Mouse (Mus musculus) cerebellum, postnatal 14 days (tissue): ENCODE measurements around the gene Tbca.

Source experiments
- DNase-seq, 2 experiments: peaks; one replicate each; pipeline ENCODE4 v3.0.0; 2021; ENCODE audit warnings: mixed read lengths in 2 of 2

Gene Tbca

DNA sequence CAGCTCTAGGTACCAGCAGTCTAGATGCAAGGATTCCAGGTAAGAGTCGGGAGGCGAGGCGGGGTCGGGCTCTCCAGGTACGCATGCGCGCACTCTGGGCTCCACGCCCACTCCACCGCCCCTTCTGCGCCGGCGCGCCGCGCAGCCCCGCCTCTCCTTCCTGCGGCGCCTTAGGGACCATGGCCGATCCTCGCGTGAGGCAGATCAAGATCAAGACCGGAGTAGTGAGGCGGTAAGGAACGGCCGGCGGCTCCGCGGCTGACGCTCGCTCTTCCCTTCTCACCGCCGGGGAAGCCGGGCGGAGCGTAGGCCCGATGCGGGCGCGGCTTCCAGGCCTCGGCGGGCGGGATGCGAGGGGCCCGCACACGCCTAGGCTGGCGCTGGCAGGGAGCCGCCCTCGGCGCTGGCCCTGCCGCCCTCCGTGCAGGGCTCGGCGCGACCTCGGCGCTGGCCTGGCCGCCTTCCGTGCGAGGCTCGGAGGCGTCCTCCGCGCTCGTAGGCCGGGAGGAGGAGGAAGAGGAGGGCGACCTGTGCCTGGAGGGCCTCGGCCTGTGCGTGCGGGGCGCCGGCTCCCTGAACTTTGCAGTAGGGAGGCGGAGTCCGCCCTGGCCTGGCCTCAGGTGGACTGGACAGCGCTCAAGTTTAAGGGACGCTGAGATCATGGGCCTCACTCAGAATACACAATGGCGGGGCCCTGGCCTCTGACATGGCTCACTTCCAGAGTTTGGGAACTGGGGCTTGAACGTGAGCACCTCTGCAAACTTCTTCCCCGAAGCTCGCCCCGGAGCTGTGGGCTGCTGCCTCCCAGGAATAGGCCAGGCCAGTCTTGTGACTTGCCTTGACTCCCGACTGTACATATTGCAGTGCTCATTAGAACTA is at the start of gene Tbca:
Tbca (plus strand) TSS at position 140 of the 879 bp plus-strand sequence.
- DNase-seq: peak; percentile 95

DNA sequence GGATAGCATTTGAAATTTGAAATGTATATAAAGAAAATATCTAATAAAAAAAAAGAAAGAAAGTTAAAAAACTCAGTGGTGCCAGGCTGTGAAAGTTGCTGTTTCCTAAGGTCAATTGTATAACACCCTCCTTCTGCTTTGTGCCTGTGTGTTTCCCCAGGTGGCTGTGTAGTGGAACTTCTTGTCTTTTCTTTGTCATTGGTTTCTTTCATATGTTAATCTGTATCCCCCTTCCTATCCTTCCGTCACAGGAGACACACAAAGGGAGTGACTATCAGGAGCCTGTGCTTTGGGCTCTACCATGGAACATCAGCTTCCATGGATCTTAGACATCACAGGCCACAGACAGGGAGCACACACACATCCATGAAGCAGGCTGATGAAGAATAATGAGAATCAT is 43.5 kb upstream of the Tbca start:
- DNase-seq: no peak

DNA sequence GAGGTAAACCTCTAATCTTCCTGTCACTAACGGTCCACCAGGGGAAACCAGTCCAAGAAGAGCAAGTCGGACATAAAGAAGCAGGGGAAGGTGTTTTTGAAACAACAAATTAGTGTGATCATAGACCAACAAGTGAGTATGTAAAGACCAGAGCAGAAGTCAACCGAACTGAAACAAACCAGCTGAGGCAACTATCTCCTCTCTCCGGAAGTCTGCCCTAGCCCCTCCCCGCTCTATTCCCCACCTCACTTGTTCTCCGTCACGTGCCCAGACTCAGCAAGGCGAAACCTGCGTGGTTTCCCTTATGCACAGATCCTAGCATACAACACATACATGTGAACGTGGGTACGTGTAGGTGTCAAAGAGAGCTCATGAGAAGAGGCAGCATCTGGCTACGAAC is 22.9 kb upstream of the Tbca start:
- no peak for DNase-seq

DNA sequence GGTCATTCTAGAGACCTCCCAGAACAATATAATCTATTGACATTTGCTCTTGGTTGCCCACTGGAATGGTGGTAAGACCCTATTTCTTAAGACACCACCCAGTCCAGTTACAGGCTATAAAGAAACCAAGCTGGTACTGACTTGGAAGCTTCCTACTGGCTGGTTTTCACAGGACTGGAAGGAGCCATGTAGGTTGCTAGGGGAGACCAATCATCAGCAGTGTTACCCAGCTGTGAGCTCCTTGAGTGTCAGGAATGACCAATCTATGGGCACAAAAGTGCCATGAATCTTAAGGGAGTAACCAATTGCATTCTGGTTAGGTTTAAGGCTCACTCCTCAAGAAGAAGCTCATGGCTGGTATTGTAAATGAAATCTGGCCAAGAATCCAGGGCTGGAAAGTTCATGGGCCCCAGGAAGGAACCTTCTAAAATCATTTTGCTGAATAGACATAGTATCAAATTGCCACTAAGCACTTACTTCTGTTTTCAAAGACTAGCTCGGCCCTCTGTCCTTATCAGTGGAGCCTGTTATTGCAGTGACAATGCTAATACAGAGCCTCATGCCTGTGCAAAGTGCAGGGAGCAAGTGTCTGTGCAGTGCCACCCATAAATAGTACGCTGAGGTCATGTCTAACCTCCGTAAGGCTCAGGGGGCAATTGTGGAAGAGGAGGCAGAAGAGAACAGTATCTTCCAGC is 20.1 kb upstream of the Tbca start:
- DNase-seq: no peak

DNA sequence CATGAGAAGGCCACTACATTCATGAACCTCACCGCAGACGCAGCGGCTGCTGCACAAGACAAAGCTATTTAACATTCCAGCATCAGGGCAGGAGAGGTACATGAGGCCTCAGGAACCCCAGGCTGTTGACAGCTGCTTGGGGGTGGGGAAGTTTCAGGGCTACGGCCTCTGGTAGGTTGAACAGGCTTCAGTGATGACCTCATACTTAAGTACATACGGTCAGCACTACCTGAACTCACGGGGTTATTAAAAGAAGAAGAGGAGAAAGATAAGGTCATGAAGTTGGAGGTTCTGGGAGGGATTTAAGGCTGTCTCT is 19.6 kb upstream of the Tbca start:
- no peak for DNase-seq

DNA sequence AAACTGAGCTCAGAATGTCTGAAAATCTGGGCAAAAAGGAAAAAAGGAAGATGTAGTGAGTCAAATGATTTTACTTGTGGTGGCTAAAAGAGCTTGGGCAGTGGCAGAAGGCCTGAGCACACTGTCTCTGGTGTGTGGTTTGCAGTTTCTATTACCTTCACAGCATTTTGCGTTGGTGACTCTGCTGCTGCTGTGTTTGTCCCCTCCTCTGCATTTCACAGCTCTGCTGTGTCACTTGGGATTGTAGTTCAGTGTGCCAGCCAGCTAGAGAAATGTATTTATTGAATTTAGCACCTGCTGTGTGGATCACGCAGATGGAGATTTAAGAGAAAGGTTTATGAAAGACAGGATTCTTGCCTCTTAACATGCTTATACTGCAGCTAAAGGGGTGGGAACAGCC is 1.8 kb upstream of the Tbca start:
- no peak for DNase-seq

DNA sequence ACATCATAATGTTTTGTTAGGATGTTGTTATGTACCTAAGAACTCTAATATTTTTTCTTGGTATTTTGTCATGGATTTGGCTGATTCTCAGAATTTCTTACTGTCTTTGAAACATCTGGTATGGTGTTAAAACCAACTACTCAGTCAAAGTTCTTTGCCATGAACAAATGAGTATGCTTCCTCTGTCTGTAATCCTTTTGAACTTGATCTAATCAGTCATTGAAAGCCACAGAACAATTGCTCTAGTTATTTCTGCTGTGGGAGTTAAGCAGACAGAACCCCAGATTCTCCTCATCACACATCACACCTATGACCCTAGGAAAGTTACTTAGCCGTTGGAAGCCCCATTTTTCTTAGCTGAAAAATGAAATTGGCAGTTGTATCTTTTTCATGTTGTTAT is 6.0 kb downstream of the Tbca start:
- no peak for DNase-seq

DNA sequence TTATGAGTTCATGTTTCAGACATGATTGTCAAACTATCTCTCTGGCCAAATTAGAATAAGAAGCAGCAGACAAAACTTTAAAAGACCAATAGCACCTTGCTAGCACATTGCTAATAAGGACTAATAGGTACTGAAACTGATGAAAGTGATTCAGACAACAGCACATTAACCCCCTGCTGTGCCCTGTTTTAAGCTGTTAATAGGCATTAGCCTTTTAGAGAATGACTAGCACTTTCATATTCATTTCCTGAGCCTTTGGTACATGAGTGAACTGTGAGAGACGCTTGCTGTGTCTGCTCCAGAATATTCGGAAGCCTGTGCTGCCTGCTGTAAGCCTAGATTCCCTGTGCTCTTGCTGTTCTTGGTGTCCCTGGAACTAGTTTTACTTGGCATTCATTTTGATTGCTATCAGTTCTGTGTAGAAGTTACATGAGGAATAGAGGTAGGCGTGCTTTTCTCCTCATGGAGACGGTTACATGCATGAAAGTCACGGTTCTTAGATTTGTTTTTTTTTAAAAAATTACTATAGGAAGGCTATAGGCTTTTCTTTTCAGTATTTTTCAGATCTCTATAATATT is 14.9 kb downstream of the Tbca start:
- DNase-seq: peak; percentile 13 to 18

DNA sequence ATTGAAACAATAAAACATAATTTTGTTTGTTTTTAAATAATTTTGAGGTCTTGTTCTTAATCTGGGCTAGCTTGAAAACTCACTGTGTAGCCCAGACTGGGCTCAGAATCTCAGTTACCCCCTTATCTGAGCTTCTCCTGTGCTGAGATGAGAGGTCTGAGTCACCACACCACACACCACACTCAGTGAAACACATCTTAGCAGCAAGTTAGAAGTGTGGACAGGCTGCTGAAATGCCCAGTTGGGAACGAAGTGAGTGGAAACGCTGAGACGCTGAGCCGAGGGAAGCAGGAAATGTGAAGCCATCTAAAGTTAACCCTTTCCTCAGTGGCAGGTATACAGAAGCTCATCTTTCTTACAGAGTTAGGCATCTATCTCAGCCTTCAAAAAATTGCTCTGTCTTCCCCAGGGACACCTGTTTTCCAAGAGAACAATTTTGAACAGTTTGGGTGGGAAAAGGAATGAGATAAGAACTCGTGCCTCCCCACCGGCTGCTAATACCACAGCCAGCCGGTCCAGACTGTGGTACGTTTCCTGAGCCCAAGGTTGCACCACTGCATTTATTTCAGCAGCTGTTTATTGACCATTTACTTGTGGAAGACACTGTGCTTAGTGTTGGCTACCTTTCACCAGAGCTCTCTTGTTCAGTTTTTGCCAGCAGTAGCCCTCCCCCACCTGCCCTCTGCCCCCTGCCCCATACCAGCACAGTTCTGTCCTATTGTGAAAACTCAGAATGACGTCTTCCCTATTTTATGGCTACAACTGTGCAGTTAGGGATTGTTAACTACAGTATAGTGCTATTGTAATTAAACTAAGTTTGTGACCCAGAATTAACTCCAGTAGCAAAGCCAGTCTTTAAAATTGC is 17.8 kb downstream of the Tbca start:
- DNase-seq: no peak

DNA sequence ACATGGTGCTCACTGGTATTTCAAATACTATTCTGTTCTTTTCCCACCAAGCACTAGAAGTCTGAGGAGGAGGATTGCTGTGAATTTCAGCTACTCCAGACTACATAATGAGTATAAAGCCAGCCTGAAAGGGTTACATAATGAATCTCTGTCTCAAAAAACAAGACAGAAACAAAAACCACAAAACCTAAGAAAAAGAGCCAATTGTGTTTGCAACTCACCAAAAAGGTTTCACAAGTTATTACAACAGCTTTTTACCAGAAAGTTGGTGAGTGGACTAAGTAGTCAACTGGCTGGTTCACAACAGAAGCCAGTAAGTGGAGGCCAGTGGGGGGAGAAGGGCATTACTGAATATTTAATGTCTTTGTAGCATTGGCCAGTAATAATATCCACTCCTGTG is 19.9 kb downstream of the Tbca start:
- DNase-seq: no peak

DNA sequence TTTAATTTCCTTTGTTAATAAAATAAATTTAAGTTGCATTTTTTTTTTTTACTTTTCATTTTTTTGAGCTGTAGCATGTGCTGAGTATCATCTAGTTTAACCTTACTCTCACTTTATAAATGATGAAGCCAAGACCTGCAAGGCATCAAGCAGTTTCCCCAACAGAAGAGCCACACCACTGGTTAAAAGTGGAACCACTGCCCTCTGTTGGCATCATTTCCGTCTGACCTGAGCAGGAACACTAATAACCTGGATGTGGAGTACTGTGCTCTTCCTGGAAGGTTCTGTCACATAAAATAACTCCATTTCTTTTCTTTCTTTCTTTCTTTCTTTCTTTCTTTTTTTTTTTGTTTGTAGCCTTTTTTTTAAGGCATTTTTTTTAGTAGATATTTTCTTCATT is 21.0 kb downstream of the Tbca start:
- DNase-seq: no peak

DNA sequence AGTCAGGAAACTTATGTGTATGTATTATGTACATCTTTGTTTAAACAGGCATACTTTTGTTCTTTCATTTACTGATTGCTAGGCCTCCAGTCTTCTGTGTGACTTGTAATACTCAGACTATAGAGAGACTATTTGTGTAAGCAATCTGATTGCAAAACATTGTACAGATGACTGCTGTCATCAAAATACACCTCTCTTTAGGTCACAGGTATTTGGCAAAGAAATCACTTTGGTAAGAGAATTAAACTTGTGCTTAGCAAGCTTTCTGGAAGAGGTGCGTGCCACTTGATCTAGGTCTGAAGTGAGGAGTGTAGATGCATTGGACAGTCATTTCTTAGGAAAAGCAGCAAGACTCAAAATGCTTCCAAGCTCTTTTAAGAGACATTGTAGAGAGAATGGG is 22.7 kb downstream of the Tbca start:
- no peak for DNase-seq

DNA sequence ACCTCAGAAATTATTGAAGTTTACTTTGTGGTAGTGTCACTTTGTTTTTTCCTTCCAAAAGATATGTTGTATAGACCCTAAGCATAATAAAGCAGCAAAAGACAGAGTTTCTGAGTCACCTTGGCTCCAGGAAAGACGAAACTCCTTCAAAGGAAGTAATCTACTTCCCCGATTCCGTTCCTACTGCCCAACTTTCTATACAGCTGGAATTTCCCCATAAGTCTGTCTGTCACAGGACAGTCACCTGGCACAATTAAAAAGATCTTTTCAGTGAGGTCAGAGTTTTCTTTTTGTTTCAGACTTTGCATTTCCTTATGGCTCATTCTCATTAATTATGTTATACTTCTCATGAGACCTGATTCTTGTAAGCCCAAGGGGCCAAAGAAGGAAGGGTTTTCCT is 25.1 kb downstream of the Tbca start:
- no peak for DNase-seq

DNA sequence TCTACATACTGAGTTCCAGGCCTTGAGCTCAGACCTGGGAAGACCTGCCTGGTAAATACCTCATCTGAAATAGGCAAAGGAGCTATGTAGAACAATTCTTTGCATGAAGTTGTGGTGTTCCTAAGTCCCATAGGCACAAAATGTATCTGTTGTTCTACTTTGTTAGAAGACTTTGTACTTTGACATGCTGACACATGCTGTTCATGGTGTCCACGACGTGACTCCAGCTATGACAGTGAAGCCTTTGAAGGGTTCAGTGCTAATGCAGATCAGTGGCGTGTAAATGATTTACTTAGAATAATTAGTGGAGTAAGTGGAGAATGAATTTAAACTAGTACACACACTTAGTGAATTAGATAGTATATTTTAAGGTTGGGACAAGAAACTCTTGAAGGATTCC is 31.8 kb downstream of the Tbca start:
- DNase-seq: no peak

DNA sequence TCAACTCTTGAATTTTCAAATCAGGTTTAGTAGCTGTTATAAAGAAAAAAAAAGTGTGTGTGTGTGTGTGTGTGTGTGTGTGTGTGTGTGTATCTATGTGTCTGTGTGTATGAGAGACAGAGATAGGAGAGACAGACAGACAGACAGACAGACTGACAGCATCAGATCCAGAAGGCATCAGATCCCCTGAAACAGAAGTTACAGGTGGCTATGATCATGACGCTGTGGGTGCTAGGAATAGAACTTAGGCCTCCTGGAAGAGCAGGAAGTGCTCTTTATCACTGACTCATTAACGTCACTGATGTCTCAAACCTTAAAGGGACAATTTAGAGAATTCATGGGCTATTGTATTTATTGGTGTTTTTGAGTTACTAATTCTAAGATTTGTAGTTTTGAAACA is 32.2 kb downstream of the Tbca start:
- DNase-seq: no peak

DNA sequence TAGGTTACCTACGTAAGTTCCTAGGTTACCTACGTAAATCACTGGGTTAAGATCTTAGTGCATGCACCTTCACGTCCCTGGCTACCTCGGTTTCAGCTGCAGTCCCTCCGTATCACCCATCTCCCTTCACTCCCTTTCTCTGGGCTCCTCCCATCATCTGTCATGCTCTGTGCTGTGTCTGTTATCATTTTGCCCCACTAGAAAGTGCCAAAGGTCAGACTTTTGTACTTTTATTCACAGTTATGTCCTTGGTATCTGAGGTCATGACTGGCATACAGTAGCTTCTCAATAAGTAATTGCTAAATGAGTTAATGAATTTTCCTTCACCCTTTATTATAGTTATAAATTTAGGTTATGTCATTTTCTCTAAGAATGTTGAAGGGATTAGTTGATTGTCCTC is 37.7 kb downstream of the Tbca start:
- DNase-seq: no peak

DNA sequence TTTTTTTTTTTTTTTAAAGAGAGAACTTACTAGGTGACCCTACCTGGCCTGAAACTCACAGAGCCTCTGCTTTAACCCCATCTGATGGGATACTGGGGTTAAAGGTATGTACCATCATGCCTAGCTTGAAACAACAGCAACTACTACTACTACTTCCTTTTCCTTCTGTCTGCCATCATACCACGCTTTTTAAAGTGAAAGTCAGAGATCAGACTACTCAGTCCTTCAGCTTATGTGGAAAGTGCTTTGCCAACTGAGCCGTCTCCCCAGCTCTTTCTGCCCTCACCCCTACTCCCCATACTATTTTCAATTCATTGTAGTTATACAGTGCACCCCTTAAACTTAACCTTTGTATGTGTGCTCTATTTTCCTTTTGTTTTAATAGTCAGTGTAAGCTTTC is 38.3 kb downstream of the Tbca start:
- no peak for DNase-seq

DNA sequence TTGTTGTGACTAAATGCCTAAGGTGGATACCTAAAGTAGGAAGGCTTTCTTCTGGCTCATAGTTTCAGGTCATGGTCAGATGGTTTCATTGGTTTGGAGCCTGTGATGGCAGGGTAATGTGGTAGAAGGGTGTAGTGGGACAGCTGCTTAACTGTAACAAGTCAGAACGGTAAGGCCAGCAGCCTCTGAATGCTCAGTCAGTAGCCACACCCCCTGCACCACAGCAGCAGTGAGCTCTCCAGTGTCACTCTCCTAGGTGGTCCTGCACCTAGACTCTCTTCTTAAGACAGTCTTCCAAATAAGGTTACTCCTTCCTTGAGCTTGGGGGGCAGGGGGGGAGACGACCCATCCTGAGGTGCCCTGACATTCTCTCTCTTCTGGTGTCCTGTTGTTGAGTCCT is 39.1 kb downstream of the Tbca start:
- no peak for DNase-seq

DNA sequence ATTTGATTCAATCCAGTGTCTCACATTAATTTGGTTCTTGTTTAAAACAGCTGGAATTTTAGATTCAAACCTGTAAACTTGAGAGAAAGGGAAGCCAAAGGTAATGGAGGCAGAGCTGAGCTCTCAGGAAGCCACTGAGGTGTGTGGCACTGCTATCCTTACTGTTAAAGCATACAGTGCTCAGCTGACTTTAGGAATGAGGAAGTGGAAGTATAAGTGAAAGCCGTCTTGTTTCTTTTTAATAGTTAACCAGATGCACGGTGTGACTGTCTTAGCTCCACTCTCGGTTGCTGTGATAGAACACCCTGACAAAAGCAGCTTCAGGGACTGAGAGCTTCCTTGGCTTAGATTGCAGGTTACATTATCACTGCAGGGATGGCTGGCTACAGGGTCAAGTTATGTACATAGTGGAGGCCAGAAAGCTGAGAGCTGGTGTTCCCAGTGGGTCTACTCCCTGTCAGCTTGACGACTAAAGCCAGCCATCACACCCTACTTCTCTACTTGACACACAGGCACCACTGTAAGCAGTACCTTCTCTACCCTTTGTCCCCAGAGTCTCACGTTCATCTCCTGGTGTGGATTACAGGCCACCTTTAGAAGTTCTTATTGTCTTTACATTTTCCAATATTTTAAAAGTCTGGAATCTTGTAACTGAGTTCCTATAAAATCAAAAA is 49.5 kb downstream of the Tbca start:
- no peak for DNase-seq

DNA sequence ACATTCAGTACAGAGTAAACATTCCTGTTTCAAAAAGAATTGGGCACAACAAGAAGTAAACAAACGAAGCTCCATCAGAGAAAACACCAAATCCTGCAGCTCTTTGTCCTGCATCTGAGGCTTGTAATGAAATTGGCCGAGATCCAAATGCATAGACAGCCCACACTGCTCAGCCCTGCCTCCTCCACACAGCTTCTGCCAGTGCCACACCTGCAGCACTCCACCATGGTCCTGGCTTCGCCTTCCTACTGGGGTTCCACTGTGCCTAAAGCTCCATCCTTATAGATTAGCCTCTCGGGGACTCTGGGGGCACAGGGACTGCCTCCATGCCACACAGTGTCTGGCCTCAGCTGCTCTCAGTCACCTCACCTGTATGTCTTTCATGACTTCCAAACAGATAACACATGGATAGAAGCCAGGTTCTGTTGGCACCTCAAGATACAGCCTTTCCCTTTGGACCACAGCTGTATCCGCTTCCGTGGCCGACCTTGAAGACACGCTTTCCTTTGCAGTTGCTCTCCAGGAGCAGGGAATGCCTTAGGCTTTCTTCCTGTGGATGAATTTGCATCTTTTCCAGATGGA is 50.1 kb downstream of the Tbca start:
- DNase-seq: peak in 1 of 2 experiments; percentile 9

DNA sequence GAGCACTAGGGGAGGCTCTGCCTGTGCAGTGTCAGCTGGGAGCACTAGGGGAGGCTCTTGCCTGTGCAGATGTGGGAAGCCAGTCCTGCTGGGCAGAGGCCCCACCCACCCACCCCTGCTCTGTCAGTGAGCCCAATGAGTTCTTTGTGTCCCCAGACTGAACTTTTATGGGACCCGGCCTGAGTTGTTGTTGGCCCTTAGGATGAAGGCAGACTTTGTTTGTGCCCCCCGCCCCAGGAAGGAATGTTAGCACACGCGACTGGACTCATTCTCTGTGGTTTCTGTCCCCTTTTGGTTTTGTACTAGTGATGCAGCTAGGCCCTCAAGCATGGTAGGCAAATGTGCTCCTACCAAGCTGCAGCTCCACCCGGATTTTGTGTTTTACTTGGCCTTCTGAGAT is 54.5 kb downstream of the Tbca start:
- DNase-seq: no peak

DNA sequence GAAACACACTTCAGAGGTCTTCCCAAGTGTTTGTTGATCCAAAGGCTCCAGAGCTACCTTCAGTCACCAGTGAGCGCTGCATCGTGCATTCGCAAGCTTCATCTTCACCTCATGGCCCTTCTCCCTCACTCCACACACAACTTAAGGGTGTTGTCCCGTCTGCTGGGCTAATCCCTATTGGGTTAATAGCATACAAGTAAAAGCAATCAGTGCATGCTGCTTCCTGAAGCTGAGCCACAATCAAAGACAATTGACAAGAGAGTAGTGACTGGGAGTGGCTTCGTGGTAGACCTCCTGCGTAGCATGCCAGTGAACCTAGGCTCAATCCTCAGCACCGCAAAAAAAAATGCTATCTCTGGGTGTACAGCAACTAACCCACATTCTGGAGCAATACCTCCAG is 59.2 kb downstream of the Tbca start:
- DNase-seq: no peak
